Mouse (Mus musculus): Measurements from ENCODE around the gene Brca1. TPM values are rescaled to one million over a fixed set of nuclear protein-coding genes. Genes with fewer than 3 reads are reported as not detected.
A peak's percentile ranks its signal among the peaks of the same experiment; 100 is the strongest.
"Not testable (repeated sequence)": the region's sequence is repeated elsewhere in the genome, so short reads cannot be mapped to it uniquely, and the experiment has no call there.

The Brca1 gene
- total RNA-seq, 2 experiments from 2014 or later = 8.1 to 8.3 TPM

DNA sequence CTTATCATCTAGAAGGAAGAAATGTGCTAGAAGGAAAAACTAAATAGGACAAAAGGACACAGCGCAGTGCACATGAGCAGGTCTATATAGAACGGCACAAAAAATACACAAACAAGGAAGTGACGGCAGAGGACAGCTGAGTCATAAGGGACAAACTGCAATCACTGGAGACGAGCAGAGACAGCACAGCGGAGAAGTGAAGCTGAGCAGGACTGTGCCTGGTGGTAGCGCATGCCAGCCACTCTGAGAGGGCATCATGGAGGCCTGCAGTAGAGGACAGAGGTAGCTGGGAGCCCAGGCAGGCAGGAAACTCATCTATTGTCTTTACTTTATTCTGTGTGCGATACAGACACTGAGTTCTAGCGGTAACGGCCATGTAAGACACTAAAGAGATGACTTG is 8.2 kb downstream of the Brca1 start:
- peak; percentile 22 for DNase-seq

DNA sequence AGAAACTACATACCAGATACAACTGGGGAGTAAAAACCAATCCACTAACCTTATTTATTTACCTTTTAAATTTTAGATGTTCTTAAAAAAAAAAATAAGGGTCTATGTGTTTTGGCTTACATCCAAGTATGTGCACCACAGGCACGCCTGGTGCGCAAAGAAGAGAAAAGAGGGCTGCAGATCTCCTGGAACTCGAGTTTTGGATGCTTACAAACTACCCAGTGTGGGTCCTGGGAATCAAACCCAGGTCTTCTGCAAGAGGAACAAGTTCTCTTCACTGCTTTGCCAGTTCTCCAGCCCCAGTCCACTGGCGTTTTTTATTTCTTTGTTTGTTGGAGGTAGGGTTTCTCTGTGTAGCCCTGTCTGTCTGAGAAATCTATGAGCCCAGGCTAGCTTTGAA is 25.1 kb downstream of the Brca1 start:
- no peak for DNase-seq

DNA sequence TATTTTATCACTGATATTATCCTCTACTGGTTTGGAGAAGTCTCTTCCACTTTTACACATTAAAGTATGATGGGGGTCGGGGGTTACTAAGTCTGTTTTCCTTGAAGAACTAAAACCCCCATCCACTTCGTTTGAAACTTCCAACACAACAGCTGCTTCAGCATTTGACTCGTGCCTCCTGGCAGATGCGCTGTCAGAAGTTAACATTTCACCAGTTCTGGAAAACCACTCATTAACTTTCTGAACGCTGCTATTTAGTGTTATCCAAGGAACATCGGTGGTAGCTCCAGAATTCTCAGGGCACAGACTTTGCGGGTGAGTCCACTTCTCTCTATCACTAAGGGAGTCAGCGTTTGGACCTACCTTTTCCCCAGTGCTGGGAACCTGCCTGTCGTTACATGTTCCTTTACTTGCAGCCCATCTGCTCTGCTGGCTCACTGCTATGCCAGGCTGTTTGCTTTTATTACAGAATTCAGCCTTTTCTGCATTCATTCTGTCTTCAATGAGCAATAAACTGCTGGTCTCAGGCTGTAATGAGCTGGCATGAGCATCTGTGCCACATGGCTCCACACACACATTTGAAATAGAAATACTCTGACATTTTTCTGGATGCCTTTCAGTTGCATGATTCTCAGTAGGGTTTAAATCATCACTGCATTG is 25.7 kb downstream of the Brca1 start:
- DNase-seq = no peak

DNA sequence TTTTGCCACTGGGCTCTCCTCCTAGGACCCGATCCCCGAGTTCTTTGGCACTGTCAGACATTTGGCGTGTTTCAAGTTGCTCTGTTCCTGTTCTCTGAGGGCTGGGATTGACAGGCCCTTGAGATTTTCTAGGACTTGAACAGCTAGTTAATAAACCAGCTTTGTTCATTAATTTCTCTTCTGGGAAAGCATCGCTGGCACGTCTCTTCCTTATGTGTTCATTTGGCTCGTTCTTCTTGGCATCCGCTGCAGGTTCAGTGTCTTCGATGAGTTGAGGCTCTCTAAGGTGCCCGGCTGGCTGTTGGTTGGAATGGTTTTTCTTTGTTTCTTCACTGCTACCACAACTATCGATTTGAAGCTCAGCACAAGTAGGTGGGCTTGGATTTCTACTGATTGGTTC is 26.7 kb downstream of the Brca1 start:
- DNase-seq = no peak

DNA sequence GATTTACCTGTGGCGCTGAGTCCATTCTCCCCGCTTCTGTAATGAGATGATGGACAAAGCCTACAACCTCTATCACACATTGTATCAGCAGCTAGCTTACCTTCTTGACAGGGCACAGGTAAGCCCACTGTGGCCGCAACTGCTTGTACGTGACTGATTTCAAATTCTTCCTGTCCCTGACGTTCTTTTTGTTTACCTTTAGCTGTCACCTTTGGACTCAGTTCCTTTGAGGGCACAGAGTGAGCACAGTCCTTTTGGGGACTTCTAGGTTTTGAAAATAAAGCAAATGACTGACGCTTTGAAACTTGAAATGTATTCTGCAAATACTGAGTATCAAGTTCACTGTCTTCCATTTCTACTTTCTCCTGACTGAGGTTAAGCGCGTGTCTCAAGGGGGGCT is 27.3 kb downstream of the Brca1 start:
- DNase-seq = no peak

DNA sequence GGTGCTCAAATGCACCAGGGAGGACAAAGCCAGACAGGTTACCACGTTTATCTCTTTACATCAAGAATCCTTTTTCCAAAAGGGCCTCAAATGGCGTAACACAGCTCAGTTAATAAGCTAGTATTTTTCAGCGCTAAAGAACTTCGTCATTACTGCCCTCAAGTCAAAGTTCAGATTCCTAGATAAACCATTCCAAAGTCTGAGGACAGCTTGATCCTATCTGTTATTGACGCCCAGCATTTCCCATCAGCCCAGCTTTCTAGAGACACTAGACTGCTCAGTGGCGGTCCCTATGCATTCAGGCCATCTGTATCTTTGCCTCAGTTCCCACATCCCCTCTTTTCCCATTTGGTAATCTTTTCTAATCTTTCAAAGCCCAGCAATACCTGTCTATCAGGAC is 32.4 kb downstream of the Brca1 start:
- no peak for DNase-seq

DNA sequence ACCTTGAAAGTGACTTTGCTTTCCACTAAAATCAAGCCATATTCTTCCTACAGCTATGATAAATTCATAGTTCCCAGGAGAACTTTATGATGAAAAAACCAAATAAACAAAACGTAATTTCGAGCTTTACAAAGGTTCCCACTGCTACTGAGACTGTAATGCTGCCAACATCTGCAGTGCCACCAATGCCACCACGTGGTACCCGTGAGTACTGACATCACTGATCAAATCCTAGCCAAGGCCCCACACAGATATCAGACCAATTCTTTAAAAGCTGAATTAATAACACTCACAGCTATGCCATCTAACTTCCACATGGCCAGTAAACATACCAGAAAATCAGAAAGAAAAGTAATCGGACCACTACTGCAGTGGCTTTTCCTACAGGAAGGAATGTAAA is 32.8 kb downstream of the Brca1 start:
- DNase-seq = peak; percentile 31

DNA sequence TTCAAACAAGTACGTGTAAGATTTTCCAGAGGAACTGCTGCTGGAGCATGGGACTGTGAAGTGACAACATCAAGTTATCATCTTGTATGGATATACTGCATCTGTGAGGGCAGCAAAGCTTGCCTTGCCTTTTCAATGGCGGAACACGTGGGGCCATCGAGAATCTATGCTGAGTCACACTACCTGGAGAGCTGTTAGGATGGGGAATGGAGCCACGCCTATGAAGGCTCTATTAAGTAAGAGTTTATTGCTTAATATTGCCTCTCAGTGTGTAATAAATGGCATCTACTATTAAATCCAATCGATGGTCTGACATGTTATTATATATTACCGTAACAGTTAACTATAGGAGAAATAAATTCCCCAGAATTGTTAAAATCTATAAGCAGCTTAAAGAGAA is 44.7 kb downstream of the Brca1 start:
- DNase-seq = no peak

DNA sequence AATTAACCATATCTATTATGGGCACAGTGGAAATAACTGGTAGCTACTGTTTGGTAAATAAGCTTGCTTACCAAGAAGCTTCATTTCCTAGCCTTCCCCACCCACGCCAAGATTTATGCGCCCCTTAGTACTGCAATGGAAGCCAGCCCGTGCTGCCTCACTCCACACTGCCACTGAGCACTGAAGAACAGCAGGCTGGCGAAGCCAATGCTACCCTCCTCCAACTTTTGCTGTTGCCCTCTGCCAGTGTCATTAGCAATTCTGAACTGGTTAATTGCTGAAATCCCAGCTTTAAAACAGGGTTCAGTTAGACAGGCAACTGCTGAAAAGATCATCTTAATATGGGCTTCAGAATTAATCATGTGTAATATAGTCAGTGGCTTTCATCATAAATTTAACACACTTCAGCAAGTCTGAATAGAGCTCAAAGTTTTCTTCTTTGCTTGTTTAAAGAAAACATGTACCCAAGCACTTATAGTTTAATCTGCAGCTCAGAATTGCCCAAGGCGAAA is 45.4 kb downstream of the Brca1 start:
- no peak for DNase-seq

DNA sequence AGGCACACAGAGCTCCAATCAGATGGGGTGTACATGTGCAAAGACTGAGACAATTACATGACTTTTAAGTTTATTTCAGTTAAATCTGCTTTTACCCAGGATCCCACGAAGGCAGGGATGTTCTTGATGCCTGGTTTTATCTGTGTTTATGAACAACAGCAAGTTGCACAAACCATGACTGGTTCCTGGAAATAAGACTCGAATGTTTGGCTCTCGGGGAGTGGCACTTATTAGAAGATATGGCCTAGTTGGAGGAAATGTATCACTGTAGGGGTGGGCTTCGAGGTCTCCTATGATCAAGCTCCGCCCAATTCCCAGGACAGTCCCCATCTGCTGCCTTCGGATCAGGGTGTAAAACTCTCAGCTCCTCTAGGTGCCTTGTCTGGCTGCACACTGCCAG is 65.6 kb downstream of the Brca1 start:
- no peak for DNase-seq

DNA sequence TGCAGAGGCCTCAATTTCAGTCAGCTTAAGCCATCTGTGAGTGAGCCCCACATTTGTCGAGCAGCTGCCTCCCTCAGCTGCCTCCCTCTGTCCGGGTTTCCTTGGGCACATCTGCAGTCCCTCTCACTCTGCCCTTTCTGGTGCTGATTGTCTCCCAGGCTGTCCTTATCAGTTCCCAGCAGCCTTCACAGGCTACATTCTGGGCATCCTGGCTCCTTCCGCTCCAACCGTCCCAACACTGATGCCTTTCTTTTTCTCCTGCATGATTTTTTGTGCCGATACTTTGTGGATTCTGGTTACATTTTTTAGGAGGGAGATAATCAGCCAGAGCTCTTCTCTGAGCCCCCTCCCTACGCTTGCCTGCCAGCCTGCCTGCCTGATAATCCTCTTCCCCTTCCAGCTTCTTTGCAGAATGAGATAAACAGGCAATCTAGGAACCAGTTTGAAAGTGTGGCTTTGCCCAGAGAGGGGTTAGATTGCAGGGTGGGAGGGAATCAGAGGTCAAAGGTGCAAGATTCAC is 66.2 kb downstream of the Brca1 start:
- DNase-seq = no peak

DNA sequence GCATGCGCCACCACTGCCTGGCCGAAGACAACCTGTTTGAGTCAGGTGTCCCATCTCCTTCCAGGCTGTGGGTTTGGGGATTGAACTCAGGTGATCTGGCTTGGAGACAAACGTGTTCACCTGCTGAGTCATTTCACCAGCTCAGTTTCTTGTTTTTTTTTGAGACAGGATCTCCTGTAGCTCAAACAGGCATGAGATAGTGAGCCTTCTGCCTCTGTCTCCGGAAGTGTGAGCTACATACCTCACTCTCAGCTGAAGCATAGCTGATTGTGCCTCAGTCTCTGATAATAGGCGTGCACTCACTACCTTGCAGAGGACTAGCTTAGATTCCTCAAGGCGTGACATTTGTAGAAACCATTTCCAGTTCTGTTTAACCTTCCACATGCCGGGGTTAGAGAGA is 66.9 kb downstream of the Brca1 start:
- no peak for DNase-seq

DNA sequence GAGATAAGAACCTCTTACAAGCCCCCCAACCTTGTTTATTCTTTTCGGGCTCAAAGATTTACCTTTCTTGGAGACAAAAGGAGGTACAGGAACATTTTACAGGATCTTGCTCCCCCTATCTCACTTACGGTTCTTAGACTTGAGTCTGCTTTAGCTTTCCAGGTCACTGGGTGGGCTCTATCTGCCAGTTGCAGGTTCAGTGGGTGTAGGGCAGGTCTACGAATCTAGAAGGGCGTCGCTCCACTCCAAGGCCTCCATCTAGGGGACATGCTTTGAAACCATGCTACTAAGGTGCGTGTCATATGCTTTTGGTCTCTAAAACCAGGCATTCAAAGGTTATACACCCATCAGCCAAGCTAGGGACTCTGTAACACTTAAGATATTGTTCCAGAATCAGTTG is 67.5 kb downstream of the Brca1 start:
- no peak for DNase-seq

DNA sequence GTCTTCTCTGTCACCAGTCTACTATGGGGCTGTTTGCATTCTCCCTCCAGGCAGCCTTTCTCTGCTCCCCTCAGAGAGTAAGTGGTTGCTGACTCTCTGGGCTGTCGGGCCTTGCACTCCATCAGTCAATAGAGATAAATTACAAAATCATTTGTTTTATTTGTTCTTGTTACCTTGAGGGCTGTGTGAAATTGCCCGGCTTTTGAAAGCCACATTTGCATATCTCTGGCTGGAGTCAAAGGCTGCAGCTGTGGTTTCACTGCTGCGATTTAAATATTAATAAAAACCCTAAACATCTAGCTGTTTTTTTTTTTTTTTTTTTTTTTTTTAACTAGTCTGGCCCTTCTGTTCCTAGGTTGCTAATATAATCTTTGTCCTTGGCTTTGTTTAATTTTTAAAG is 68.0 kb downstream of the Brca1 start:
- DNase-seq = no peak

DNA sequence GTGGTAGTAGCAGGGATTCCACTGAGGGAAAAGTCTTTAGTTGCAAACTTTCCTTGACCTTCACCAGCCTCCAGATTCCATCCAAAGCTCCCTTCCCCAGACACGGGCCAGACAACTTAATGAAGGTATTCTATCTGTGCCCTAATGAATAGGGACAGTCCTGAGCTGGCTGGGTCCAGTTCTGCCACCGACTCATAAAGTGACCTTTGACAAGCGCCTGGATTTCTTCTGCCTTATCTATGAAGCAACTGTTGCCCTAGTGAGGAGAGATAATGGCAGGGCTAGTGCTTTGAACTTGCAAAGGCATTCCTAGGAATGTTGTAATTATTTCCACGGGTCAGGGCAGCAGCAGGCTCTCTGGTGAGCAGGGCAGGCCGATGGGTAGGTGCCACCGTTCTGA is 70.8 kb downstream of the Brca1 start:
- no peak for DNase-seq

DNA sequence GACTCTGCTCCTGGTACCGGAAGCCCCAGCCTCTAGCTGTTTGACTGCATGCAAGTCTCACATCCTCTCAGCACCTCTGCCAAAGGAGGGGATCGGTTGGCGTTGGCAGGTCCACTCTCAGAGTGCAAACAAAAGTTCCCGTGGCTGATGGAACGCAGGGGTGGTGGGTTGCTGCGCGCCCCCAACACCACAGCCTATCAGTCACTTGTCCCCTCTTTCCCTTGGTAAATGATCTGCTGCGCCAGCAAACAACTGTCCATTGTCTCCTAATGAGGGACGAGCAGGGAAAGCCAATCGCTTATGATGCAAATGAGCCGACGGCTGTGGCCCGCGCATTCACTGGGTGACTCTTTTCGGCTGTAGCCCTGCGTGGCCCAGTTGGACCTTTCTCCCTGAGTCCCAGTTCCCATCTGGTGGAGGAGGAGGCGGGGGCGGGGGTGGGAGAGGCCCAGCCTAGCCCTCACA is 72.6 kb downstream of the Brca1 start:
- DNase-seq = no peak

DNA sequence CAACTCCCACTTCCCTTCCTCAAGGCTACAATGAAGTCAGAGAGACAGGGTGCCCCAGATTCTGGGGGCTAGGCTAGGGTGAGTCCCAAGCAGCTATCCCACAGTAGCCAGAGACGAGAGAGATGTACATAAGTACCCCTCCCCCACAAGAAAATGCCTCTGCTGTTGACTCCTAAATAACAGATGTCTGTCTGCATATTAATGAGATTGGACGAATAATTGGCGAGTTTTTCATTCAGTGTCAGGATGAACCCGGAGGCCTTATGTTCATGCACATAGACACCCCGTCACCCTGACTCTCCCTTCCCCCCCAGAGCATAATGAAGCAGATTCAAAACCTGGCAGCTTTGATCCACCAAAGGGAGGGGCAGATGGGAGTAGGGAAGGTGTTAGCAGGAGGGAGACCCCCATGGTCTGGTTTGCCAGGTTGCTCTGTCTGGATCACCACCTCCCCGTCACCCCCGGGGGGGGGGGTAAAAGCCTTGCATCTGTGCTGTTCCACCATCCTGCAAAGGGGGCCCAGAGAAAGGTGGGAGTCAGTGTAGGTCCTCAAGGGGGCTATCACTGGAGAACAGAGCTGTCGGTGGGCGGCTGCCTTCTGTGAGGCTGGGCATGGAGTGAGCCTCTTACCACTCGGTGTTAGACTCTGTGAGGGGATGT is 74.1 kb downstream of the Brca1 start:
- DNase-seq = no peak

DNA sequence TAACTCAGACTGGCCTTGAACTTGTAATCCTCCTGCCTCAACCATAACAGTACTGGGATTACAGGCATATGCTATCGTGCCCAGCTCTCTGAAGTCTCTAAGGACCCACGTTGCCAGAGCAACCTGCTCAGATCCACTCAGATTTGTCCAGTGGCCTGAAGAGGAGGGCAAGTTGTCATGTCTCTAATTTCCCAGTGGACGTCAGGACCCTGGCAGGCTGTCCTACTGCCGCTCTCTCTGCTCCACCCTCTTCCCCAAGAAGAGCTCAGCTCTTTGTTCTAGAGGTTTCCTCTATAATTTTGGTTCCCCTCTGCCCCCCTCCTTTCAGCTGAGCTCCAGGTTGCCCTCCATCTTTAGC is 74.6 kb downstream of the Brca1 start:
- DNase-seq = no peak

DNA sequence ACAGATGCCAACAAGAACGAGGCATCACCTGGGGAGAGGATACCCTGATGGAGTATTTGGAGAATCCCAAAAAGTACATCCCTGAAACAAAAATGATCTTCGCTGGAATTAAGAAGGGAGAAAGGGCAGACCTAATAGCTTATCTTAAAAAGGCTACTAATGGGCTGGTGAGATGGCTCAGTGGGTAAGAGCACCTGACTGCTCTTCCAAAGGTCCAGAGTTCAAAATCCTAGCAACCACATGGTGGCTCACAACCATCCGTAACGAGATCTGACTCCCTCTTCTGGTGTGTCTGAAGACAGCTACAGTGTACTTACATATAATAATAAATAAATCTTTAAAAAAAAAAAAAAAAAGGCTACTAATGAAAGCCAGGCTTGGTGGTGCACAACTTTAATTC is 75.4 kb downstream of the Brca1 start:
- not testable (repeated sequence) for DNase-seq

DNA sequence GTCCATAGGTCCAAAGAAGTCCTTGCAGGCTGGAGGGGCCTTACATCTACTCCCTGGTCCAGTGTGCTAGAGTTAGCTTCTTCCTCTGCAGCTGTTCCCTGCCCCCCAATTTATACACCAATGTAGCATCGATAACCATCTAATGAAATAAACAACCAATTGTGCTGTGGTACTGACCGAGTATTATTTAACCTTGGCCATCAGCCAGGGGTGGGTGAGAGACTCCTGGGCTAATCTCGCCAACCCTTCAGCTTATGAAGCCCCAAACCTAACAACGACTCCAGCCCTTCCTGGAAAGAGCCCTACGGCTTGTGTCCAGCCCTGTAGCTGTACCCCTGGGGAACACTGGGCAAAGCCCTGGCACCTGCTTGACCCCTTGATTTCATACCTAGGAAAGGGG is 77.5 kb downstream of the Brca1 start:
- no peak for DNase-seq

DNA sequence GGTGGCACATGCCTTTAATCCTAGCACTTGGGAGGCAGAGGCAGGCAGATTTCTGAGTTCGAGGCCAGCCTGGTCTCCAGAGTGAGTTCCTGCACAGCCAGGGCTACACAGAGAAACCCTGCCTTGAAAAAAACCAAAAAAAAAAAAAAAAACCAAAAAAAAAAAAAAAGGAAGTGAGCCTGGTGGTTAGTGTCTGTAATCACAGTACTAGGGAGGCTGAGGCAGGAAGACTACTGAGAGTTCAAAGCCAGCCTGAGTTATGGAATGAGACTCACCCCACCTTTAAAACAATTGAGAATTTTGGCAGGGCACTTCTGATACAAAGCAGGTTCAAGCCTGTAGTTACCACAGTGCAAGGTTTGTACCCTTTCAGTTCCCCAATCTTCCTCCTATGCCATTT is 78.1 kb downstream of the Brca1 start:
- not testable (repeated sequence) for DNase-seq

DNA sequence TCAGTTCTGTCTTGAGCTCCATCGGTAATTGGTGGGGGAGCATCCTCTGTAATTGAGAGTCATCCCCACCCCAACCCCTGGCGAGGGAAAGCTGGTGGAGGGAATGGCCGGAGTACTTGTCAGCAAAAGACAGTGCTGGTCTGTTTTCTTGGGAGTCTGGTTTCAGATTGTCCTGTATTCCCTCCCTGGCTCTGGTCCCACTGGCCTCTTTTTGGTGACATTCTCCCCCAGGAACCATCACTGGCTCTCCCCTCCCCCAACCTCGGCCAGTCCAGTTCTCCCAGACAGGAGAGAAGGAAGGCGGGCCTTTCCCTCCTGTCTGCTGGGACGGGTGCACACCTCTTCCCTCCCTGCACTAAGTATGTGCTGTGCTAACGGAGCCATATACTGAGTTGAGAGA is 79.4 kb downstream of the Brca1 start:
- DNase-seq = no peak

DNA sequence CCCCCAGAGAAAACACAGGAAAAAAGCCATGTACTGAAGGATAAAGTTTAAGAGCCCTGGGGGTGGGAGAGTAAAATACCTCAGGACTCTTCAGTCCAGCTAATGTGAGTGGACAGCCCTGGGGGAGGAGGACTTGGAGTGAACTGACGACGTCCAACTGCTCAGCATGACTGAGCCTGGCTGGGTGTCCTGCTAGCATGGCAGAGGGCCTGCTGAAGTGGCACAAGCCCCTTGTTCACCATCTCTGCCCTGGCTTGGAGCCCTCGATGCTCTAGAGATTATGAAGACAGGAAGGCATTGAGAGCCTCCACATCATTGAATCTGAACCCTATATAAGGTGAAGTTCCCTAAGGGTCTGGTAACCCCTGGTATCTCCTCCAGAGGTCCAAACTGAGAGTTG is 79.8 kb downstream of the Brca1 start:
- DNase-seq = no peak

DNA sequence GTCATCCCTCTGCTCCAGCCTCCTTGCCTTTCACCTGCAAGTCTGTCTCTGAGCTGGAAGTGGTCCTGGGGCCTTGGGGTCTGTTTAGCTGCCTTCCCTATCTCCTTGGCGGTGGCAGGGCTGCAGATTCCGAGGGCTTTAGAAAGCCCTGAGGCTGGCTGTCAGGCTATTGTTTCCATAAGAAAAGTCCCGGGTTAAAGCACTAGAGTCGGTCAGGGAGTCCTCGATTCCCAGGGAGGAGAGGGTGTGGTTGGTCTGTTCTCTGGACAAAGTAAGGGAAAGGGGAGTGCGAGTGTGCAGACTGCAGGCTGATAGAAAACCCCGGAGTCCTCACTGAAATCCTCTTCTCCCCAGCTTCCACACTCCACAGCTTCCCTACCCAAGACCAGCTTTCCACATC is 81.5 kb downstream of the Brca1 start:
- DNase-seq = no peak

Data from adrenal gland, postnatal 10 days (tissue).